Mouse (Mus musculus): ENCODE results near the gene Stat2.
"Not testable (repeated sequence)": the region's sequence is repeated elsewhere in the genome, so short reads cannot be mapped to it uniquely, and the experiment has no call there.

Stat2 gene

DNA sequence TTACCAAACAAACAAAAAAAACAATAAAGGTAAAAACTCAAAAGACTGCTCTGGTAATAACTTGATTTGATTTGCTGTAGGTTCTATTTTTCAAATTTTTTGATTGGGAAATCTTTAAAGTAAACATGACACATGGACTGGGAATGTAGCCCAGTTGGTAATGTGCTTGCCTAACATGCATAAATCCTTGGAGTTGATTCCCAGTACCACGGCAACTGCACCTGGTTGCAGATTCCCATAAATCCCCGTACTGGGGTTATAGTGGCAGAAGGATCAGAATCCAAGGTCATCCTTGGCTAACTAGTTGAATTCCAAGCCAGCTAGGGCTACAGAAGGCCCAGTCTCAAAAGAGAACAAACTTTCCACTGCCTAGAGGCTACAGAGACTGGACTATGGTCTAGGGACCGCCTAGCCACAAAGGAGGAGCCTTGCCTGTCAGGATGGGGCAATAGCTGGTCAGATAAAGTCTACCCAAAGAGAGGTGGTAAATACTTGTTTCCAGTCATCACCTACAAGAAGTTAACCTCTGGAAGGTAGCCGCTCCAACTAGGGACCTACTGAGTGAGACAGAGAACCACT is 16.6 kb upstream of the Stat2 start, which contains the start of gene Apon:
TSS of gene Apon (plus strand) at position 420 of the 579 bp plus-strand sequence.
- in situ Hi-C loops (cut with MboI; ENCODE audit: low pct_unique_long_range_greater_than_20kb in 1 of 2, low sequenced_read_pairs in 2 of 2, unreplicated experiment in 1 of 2): no loop called here

- in situ Hi-C loops (cut with MboI; ENCODE audit: low pct_unique_long_range_greater_than_20kb in 1 of 2, low sequenced_read_pairs in 2 of 2, unreplicated experiment in 1 of 2): no loop called here
These were observed 14.4 kb upstream of the Stat2 start for GRCm38 (mm10) chr10:128255925-128256324.

DNA sequence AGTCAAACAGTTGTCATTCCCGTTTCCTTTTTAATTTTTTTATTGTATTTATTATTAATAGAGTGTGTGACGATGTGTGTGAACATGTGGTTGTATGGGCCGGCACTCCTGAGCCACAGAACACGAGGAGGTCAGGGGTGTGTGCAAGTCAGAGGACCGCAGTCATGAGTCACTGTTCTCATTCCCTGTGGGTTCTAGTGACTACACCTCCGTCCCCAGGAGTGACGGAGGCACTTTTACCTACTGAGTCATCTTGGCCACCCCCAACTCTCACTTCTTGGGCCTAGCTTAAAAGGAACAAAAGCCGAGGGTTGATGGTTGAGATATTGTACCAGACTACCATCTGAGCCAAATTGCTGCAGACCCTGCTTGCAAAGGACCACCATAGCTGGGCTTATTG is 14.0 kb upstream of the Stat2 start:
- in situ Hi-C loops (cut with MboI; ENCODE audit: low pct_unique_long_range_greater_than_20kb in 1 of 2, low sequenced_read_pairs in 2 of 2, unreplicated experiment in 1 of 2): no loop called here

- in situ Hi-C loops (cut with MboI; ENCODE audit: low pct_unique_long_range_greater_than_20kb in 1 of 2, low sequenced_read_pairs in 2 of 2, unreplicated experiment in 1 of 2): no loop called here
These were observed 11.4 kb upstream of the Stat2 start for GRCm38 (mm10) chr10:128258953-128259352.

DNA sequence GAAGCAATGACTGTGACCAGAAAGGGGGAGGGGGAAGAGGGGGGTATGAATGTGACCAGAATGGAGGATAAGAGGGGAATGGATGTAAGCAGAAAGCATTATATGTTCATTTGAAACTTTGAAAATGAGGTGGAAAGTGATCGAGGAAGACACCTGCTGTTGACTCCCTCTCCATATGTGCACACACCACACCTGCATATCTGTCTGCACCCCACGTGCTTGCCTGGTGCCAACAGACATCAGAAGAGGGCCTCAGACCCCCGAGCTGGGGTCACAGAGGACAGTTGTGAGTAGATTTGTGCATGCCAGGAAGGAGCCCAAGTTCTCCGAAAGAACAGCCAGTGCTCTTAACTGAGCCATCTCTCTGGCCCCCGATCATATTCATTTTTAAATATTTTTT is 10.4 kb upstream of the Stat2 start:
- in situ Hi-C loops (cut with MboI; ENCODE audit: low pct_unique_long_range_greater_than_20kb in 1 of 2, low sequenced_read_pairs in 2 of 2, unreplicated experiment in 1 of 2): no loop called here

DNA sequence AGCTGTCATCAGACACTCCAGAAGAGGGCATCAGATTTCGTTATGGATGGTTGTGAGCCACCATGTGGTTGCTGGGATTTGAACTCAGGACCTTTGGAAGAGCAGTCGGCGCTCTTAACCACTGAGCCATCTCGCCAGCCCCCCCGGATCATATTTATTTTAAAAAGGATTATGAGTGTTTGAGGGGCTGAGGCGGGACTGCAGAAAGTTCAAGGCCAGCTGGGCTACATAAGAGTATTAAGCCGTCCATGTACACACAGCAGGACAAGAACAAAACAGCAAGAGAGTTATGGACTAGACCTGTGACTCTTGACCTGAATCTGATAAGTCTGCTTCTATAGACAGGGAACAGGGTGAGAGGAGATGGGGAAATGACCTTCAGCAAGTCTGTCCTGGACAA is 10.0 kb upstream of the Stat2 start:
- in situ Hi-C loops (cut with MboI; ENCODE audit: low pct_unique_long_range_greater_than_20kb in 1 of 2, low sequenced_read_pairs in 2 of 2, unreplicated experiment in 1 of 2): not testable (repeated sequence)

GRCm38 (mm10) chr10:128262300-128262699 is 8.1 kb upstream of the Stat2 start:
- in situ Hi-C loops (cut with MboI; ENCODE audit: low pct_unique_long_range_greater_than_20kb in 1 of 2, low sequenced_read_pairs in 2 of 2, unreplicated experiment in 1 of 2): no loop called here

- in situ Hi-C loops (cut with MboI; ENCODE audit: low pct_unique_long_range_greater_than_20kb in 1 of 2, low sequenced_read_pairs in 2 of 2, unreplicated experiment in 1 of 2): no loop called here
These were observed 6.7 kb upstream of the Stat2 start for GRCm38 (mm10) chr10:128263393-128264310.

DNA sequence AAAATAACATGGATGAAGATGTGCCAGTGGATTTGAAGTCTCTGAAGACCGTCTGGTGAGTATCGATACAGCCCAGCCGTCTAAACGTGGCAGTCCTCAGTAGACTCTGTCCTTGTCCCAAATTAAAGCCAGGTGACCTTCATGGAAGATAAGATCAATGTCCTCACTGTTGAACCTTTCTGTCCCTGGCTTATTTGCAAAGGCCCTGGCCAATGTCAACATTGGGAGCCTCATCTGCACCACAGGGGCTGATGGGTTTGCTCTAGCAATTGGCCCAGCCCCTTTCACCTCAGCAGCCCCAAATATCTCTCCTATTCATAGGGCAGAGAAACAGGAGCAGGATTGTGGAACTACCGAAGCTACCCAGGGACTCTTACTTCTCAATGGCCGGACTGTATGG is 2.0 kb upstream of the Stat2 start, which contains the start of gene Apof:
TSS of gene Apof (plus strand) at position 301 of the 400 bp plus-strand sequence.
- in situ Hi-C loops (cut with MboI; ENCODE audit: low pct_unique_long_range_greater_than_20kb in 1 of 2, low sequenced_read_pairs in 2 of 2, unreplicated experiment in 1 of 2): no loop called here

DNA sequence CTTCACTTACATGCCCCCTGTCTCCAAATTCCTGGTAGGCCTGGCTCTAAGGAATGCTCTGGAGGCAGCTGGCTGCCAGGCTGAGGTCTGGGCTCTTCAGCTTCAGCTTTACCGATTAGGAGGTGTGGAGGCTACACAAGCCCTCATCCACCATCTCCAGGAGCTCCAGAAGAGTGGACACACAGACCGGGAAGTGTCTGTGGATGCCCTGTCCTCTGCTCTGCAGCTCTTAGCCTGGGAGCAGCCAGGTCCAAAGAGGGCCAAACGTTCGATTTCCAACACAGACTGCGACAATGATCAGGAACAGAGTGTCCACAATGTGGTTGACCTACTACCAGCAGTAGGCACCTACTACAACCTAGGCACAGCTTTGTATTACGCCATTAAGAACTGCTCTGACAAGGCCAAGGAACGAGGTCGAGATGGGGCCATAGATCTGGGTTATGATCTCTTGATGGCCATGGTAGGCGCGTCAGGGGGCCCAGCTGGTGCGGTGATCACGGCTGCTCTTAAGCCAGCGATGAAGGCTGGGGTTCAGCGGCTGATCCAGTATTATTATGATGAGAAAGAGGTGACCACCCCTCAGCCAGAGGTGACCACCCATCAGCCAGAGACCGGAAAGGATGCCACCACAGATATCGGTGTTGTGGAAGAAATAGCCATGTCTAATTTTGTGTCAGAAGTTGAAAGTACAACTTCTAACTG is 1.0 kb upstream of the Stat2 start:
- in situ Hi-C loops (cut with MboI; ENCODE audit: low pct_unique_long_range_greater_than_20kb in 1 of 2, low sequenced_read_pairs in 2 of 2, unreplicated experiment in 1 of 2): no loop called here

GRCm38 (mm10) chr10:128270866-128271265 is 507 bp downstream of the Stat2 start:
- in situ Hi-C loops (cut with MboI; ENCODE audit: low pct_unique_long_range_greater_than_20kb in 1 of 2, low sequenced_read_pairs in 2 of 2, unreplicated experiment in 1 of 2): no loop called here

- in situ Hi-C loops (cut with MboI; ENCODE audit: low pct_unique_long_range_greater_than_20kb in 1 of 2, low sequenced_read_pairs in 2 of 2, unreplicated experiment in 1 of 2): no loop called here
These were observed 1.5 kb downstream of the Stat2 start for GRCm38 (mm10) chr10:128271883-128272282.

- in situ Hi-C loops (cut with MboI; ENCODE audit: low pct_unique_long_range_greater_than_20kb in 1 of 2, low sequenced_read_pairs in 2 of 2, unreplicated experiment in 1 of 2): not testable (repeated sequence)
These were observed 2.6 kb downstream of the Stat2 start for GRCm38 (mm10) chr10:128272819-128273439.

DNA sequence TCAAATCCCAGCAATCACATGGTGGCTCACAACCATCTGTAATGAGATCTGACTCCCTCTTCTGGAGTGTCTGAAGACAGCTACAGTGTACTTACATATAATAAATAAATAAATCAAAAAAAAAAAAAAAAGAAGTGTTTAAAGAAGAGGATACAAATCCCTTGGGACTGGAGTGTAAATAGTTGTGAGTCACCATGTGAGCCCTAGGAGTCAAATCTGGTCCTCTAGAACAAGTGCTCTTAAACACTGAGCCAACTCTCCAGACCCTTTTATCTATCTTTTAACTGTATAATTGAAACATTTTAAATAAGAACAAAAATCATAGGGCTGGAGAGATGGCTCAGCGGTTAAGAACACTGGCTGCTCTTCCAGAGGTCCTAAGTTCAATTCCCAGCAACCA is 5.0 kb downstream of the Stat2 start:
- in situ Hi-C loops (cut with MboI; ENCODE audit: low pct_unique_long_range_greater_than_20kb in 1 of 2, low sequenced_read_pairs in 2 of 2, unreplicated experiment in 1 of 2): not testable (repeated sequence)

DNA sequence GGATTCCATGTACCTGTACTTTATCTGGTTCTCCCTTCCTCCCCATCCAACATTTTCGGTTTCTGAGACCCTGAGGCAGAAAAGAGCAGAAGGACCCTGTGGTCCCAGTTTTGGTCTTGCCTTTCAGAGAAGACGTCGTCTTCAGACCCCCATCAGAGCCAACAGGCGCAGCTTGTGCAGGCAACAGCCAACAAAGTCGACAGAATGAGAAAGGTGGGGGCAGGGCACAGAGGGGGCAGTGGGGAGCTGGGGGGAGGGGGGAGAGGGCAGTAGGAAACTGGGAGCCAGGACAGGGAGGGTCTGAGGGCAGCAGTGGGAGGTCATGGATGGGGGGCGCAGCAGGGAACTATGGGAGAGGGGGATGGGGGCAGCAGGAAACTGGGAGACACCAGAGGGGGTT is 7.8 kb downstream of the Stat2 start:
- in situ Hi-C loops (cut with MboI; ENCODE audit: low pct_unique_long_range_greater_than_20kb in 1 of 2, low sequenced_read_pairs in 2 of 2, unreplicated experiment in 1 of 2): no loop called here

GRCm38 (mm10) chr10:128280943-128281342 is 10.6 kb downstream of the Stat2 start:
- in situ Hi-C loops (cut with MboI; ENCODE audit: low pct_unique_long_range_greater_than_20kb in 1 of 2, low sequenced_read_pairs in 2 of 2, unreplicated experiment in 1 of 2): no loop called here

- in situ Hi-C loops (cut with MboI; ENCODE audit: low pct_unique_long_range_greater_than_20kb in 1 of 2, low sequenced_read_pairs in 2 of 2, unreplicated experiment in 1 of 2): no loop called here
These were observed 11.3 kb downstream of the Stat2 start for GRCm38 (mm10) chr10:128281682-128282081.

- in situ Hi-C loops (cut with MboI; ENCODE audit: low pct_unique_long_range_greater_than_20kb in 1 of 2, low sequenced_read_pairs in 2 of 2, unreplicated experiment in 1 of 2): no loop called here
These were observed 12.6 kb downstream of the Stat2 start for GRCm38 (mm10) chr10:128282886-128283450.
